Mouse (Mus musculus): ENCODE measurements at regions not wholly inside any gene's neighbourhood (a gene's known extent, or its start where the extent isn't known, plus 50 kb on each side); places are given as distances from the start of the nearest gene placed in this dataset.

DNA sequence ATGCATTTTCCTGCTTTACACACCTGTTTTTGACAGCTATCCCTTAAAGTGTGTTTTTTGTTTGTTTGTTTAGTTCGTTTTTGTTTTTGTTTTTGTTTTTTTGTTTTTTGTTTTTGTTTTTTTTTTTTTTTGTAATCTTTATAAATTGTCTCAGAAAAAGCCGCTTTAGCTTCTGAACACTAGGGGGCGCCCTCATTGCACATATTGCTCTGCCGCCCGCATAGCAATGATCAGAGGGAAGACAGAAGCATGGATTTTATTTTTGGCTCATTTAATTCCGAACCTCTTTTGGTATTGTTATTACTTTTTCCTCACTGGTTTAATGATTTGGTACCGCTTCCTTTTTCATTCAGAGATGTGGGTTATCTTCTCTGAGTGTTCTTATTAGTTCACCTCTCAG lies 569.9 kb upstream of the Gm10800 start:
- no peaks in the 10 kb centered on the region for H3K36me3 ChIP-seq (ENCODE audit: insufficient read depth, low read length)
- no peak overlapping the region for H3K27ac ChIP-seq (ENCODE audit: low read depth, low read length)
- no peaks in the 10 kb centered on the region for H3K4me1 ChIP-seq (ENCODE audit: insufficient read depth, low read length)
- DNase-seq (ENCODE audit: low spot score) = peak; percentile 75
- H3K4me2 ChIP-seq (ENCODE audit: low read depth, low read length, poor library complexity, severe bottlenecking) = no peak overlapping the region
- H3K27me3 ChIP-seq (ENCODE audit: insufficient read depth, low read length) = no peaks in the 10 kb centered on the region
- H3K9ac ChIP-seq (replicated peaks; ENCODE audit: low read length, poor library complexity, severe bottlenecking) = no peak overlapping the region
- no peaks in the 10 kb centered on the region for H3K9me3 ChIP-seq (ENCODE audit: low read length)
- no peak overlapping the region for H3K4me3 ChIP-seq (ENCODE audit: low read depth, low read length)
- TF ChIP-seq CTCF (IDR thresholded peaks at IDR 0.05) = peak; percentile 82
- 4% methylated on average over 7 of the region's 7 CpGs for WGBS
- ATAC-seq (ENCODE audit: low FRiP score) = no peak
